Mouse (Mus musculus): ENCODE data around the gene Nacc1. TPM values are rescaled to one million over a fixed set of nuclear protein-coding genes. Genes with fewer than 3 reads are reported as not detected.

The Nacc1 gene
- polyA plus RNA-seq (2012; ENCODE audit: low replicate concordance), result 145 and 272 TPM in 2 replicates

GRCm38 (mm10) chr8:84687705-84688100 is at the start of gene Nacc1:
Gene Nacc1, minus strand, starts transcription at chr8:84687862.

GRCm38 (mm10) chr8:84722850-84723570 is 35.3 kb upstream of the Nacc1 start, which contains the start of gene G430095P16Rik:
Gene G430095P16Rik, plus strand, starts transcription at chr8:84723007.

GRCm38 (mm10) chr8:84700941-84701911 is 13.6 kb upstream of the Nacc1 start, which contains the start of gene Lyl1:
Gene Lyl1, plus strand, starts transcription at chr8:84701457.

GRCm38 (mm10) chr8:84686191-84687002 is 1.3 kb downstream of the Nacc1 start, which contains the start of gene Trmt1:
Gene Trmt1, plus strand, starts transcription at chr8:84686307.

GRCm38 (mm10) chr8:84662581-84663065 is 25.0 kb downstream of the Nacc1 start, which contains the start of gene Ier2:
Gene Ier2, minus strand, starts transcription at chr8:84662852.

Other genes with a start within 250 kb of the Nacc1 start
- gene Ier2, start 25.0 kb downstream of the Nacc1 start, polyA plus RNA-seq (2012; ENCODE audit: low replicate concordance), result 84.4 and 161 TPM in 2 replicates
- 263 and 316 TPM in 2 replicates for gene Trmt1, start 1.6 kb downstream of the Nacc1 start, polyA plus RNA-seq (2012; ENCODE audit: low replicate concordance)
- gene Lyl1, start 13.6 kb upstream of the Nacc1 start, polyA plus RNA-seq (2012; ENCODE audit: low replicate concordance), result 190 and 269 TPM in 2 replicates
- gene G430095P16Rik, start 35.1 kb upstream of the Nacc1 start, polyA plus RNA-seq (2012; ENCODE audit: low replicate concordance), result 27.2 and 30.1 TPM in 2 replicates
- gene Nfix, start 112.5 kb upstream of the Nacc1 start, polyA plus RNA-seq (2012; ENCODE audit: low replicate concordance), result 88.8 and 111 TPM in 2 replicates
- gene Dand5, start 135.0 kb upstream of the Nacc1 start, polyA plus RNA-seq (2012; ENCODE audit: low replicate concordance), result 1.6 and 2.0 TPM in 2 replicates
- 50.6 and 92.7 TPM in 2 replicates for gene Gadd45gip1, start 143.7 kb upstream of the Nacc1 start, polyA plus RNA-seq (2012; ENCODE audit: low replicate concordance)
- gene Rad23a, start 152.8 kb upstream of the Nacc1 start, polyA plus RNA-seq (2012; ENCODE audit: low replicate concordance), result 1,135 and 1,429 TPM in 2 replicates
- 243 and 806 TPM in 2 replicates for gene Calr, start 159.1 kb upstream of the Nacc1 start, polyA plus RNA-seq (2012; ENCODE audit: low replicate concordance)
- 41.5 and 103 TPM in 2 replicates for gene Farsa, start 169.1 kb upstream of the Nacc1 start, polyA plus RNA-seq (2012; ENCODE audit: low replicate concordance)
- 58.0 and 82.4 TPM in 2 replicates for gene Syce2, start 184.2 kb upstream of the Nacc1 start, polyA plus RNA-seq (2012; ENCODE audit: low replicate concordance)
- gene Gcdh, start 206.1 kb upstream of the Nacc1 start, polyA plus RNA-seq (2012; ENCODE audit: low replicate concordance), result 47.9 and 84.2 TPM in 2 replicates
- 1,095 and 1,669 TPM in 2 replicates for gene Klf1, start 214.1 kb upstream of the Nacc1 start, polyA plus RNA-seq (2012; ENCODE audit: low replicate concordance)
- 14.5 and 50.4 TPM in 2 replicates for gene Dnase2a, start 220.7 kb upstream of the Nacc1 start, polyA plus RNA-seq (2012; ENCODE audit: low replicate concordance)
- gene Mast1, start 249.5 kb upstream of the Nacc1 start, polyA plus RNA-seq (2012; ENCODE audit: low replicate concordance), result 0.66 and 1.1 TPM in 2 replicates

Measured in leukemia stem cell, adult 10-12 weeks (primary cell).